Mouse (Mus musculus) heart, embryonic 14.5 days (tissue): Measurements from ENCODE around the gene Fbxo40. TPM values are rescaled to one million over a fixed set of nuclear protein-coding genes. Genes with fewer than 3 reads are reported as not detected.

ENCODE experiments used
- ATAC-seq: fragments of 200-750 bp; cut with Nextera tagmentation; 2 replicates; pipeline ENCODE4 v1.8.0; 2017; ENCODE audit warnings: low read depth, moderate TSS enrichment; ENCODE audit not compliant: insufficient number of reproducible peaks, insufficient read depth, low FRiP score
- H3K27ac ChIP-seq, 2 experiments: fragments of 200-500 bp in 1 of 2; fragments of 300-500 bp in 1 of 2; sonication (generic) in 1 of 2; replicated peaks in 1 of 2; 2 replicates each; pipeline ENCODE4 v1.5.1; 2012 to 2014; ENCODE audit warnings: low read depth in 2 of 2, low read length in 2 of 2, control low read depth in 1 of 2, mild to moderate bottlenecking in 1 of 2, mixed read lengths in 1 of 2; ENCODE audit not compliant: control insufficient read depth in 1 of 2, insufficient read depth in 1 of 2
- H3K27me3 ChIP-seq: fragments of 300-500 bp; sonication (generic); 2 replicates; pipeline ENCODE4 v1.6.1; 2014; ENCODE audit warnings: mild to moderate bottlenecking, low read length, control low read depth; ENCODE audit not compliant: control insufficient read depth, insufficient read depth
- H3K36me3 ChIP-seq: fragments of 300-500 bp; sonication (generic); 2 replicates; pipeline ENCODE4 v1.6.1; 2014; ENCODE audit warnings: mild to moderate bottlenecking, control low read depth, low read length, mixed read lengths; ENCODE audit not compliant: control insufficient read depth, insufficient read depth
- H3K4me1 ChIP-seq, 2 experiments: fragments of 200-500 bp in 1 of 2; fragments of 300-500 bp in 1 of 2; sonication (generic) in 1 of 2; 2 replicates each; pipeline ENCODE4 v1.6.1; 2012 to 2014; ENCODE audit warnings: low read length in 2 of 2, control low read depth in 1 of 2, mixed read lengths in 1 of 2; ENCODE audit not compliant: control insufficient read depth in 2 of 2, insufficient read depth in 2 of 2
- H3K4me2 ChIP-seq: fragments of 300-500 bp; sonication (generic); 2 replicates; pipeline ENCODE4 v1.6.1; 2014; ENCODE audit warnings: mild to moderate bottlenecking, low read length
- H3K4me3 ChIP-seq, 2 experiments: fragments of 200-500 bp in 1 of 2; fragments of 300-500 bp in 1 of 2; sonication (generic) in 1 of 2; 2 replicates each; pipeline ENCODE4 v1.5.1; 2012 to 2014; ENCODE audit warnings: low read length in 2 of 2, mild to moderate bottlenecking in 2 of 2, control low read depth in 1 of 2, low read depth in 1 of 2, moderate library complexity in 1 of 2; ENCODE audit not compliant: control insufficient read depth in 1 of 2, insufficient read depth in 1 of 2
- H3K9ac ChIP-seq: fragments of 300-500 bp; sonication (generic); 2 replicates; pipeline ENCODE4 v1.6.1; 2014; ENCODE audit warnings: mild to moderate bottlenecking, low read length
- H3K9me3 ChIP-seq: fragments of 300-500 bp; sonication (generic); 2 replicates; pipeline ENCODE4 v1.6.1; 2016; ENCODE audit warnings: low read length, control low read depth; ENCODE audit not compliant: control insufficient read depth
- WGBS: fragments of 180-500 bp; shearing (Covaris S2); extraction: QIAGEN DNeasy Blood & Tissue Kit; methylation state at CpG from one replicate; pipeline ENCODE4 v1.1.7; 2014; 5-methylcytosine and 5-hydroxymethylcytosine counted together
- polyA plus RNA-seq: library from polyadenylated mRNA; unstranded; fragments of >200 nt; fragmentation: Nextera tagmentation; extraction: Ambion mirVana; gene quantifications from 2 replicates; pipeline ENCODE4 v1.2.1, GENCODE M21; 2014

Fbxo40 gene
- polyA plus RNA-seq, result 12.5 and 13.0 TPM in 2 replicates

DNA sequence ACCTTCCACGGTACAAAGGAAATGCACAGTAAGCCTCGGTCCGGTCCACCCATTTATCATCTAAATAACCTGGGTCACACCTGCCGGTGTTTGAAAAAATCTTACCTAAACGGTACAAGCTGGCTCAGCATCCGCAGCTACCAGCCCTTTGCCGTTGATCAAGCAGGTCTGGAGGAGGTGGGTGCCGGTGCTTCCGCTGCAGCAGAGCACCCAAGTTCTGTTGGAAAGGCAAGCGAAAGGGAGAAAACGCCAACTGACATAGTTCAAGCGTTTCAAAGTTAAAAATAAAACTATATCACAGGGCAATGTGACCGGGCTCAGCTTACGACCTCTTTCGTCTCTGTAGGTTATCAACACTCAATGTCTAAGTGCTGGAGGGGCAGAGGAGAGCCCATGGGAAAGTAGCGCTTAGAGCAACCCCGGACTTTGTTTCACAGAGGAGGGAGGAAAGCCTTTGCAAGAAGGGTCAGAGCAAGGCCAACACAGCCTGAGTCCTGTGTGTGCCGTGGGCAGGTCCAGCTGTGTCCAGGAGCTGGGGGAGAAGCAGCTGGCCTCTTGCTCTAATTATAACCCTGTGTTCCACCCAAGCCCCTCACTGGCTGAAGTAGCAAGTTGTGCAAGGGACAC is at the start of gene Fbxo40:
Gene Fbxo40, minus strand, starts transcription at position 469 of the 627 bp plus-strand sequence.
- ATAC-seq, result peak; percentile 83
- Histone ChIP-seq H3K4me2 (peak within 1 kb of the TSS; percentile 73), H3K9ac (peak within 1 kb of the TSS; percentile 72), H3K36me3 (no peaks in the 10 kb centered on the region), H3K27me3 (no peaks in the 10 kb centered on the region), H3K9me3 (no peaks in the 10 kb centered on the region), H3K4me3 (peak within 1 kb of the TSS; percentile 53 to 73), H3K27ac (peak within 1 kb of the TSS; percentile 96 to 98), H3K4me1 (peaks cover 6 to 23% of the 10 kb centered on the region in 2 experiments)
- 22% methylated on average over 18 of the region's 18 CpGs for WGBS

- 97% methylated on average over 8 of the region's 8 CpGs for WGBS
- no peak for ATAC-seq
- H3K27ac ChIP-seq, result no peak overlapping the region
- no peaks in the 10 kb centered on the region for H3K4me1 ChIP-seq
- no peak overlapping the region for H3K9ac ChIP-seq
- H3K4me2 ChIP-seq, result no peak overlapping the region
- no peak overlapping the region for H3K4me3 ChIP-seq
- H3K27me3 ChIP-seq, result no peaks in the 10 kb centered on the region
- no peaks in the 10 kb centered on the region for H3K9me3 ChIP-seq
- peaks cover 26% of the 10 kb centered on the region for H3K36me3 ChIP-seq
Measured at GRCm38 (mm10) chr16:37034751-37035150, 44.5 kb upstream of the Fbxo40 start.

GRCm38 (mm10) chr16:37031996-37032395 is 41.7 kb upstream of the Fbxo40 start:
- Histone ChIP-seq H3K9ac (no peak overlapping the region), H3K4me1 (no peaks in the 10 kb centered on the region), H3K9me3 (no peaks in the 10 kb centered on the region), H3K4me3 (no peak overlapping the region), H3K4me2 (no peak overlapping the region), H3K27ac (no peak overlapping the region), H3K27me3 (no peaks in the 10 kb centered on the region), H3K36me3 (peaks cover 25% of the 10 kb centered on the region)
- ATAC-seq, result no peak
- WGBS, result 52% methylated on average over 3 of the region's 3 CpGs

DNA sequence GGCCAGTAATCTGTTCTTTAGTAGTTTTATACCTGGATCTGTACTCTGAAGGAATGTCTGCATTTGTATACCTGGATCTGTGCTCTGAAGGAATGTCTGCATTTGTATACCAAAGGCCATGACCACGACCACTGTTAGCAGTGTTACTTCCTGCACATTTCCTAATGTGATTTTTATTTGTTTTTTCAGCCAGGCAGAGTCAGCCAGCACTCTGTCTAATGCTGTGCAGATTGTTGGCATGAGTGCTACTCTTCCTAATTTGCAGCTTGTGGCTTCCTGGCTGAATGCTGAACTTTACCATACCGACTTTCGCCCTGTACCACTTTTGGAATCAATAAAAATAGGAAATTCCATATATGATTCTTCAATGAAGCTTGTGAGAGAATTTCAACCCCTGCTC is 37.3 kb upstream of the Fbxo40 start:
- Histone ChIP-seq H3K9me3 (no peaks in the 10 kb centered on the region), H3K36me3 (peaks cover 10% of the 10 kb centered on the region; the same call in 1 of the 2 replicates), H3K4me1 (no peaks in the 10 kb centered on the region), H3K9ac (no peak overlapping the region), H3K27me3 (no peaks in the 10 kb centered on the region), H3K4me2 (no peak overlapping the region), H3K27ac (no peak overlapping the region), H3K4me3 (no peak overlapping the region)
- 71% methylated on average over 3 of the region's 3 CpGs for WGBS
- no peak for ATAC-seq

- peaks cover 11% of the 10 kb centered on the region; the same call in 1 of the 2 replicates for H3K36me3 ChIP-seq
- H3K27ac ChIP-seq, result no peak overlapping the region
- WGBS, result 55% methylated on average over 5 of the region's 5 CpGs
Measured at GRCm38 (mm10) chr16:37012336-37012735, 22.1 kb upstream of the Fbxo40 start.

DNA sequence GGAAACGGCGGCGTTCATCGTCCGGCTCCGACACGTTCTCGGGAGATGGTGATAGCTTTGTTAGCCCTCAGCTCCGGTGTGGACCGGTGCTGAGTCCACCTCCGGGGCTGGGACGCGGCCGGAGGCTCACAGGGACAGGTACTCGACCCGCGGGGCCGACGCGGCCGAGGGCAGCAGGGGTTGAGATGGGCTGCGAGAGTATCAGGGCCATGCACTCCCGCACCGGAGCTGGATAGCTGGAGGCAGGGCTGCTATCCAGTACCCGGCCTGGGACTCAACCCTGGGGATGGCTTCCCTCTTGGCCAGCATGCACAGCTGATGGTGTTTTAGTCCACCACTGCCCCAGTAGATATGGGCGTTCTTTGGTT is 21.6 kb upstream of the Fbxo40 start:
- peak overlapping the region; percentile 70 to 82 for H3K4me3 ChIP-seq
- H3K27me3 ChIP-seq, result no peaks in the 10 kb centered on the region
- H3K4me1 ChIP-seq, result peaks cover 0 to 15% of the 10 kb centered on the region in 2 experiments; a peak in 2 of 4 replicates
- under 1% methylated on average over 26 of the region's 26 CpGs for WGBS
- 0 out of 2 replicates have a peak, but pooled peaks cover 8% of the 10 kb centered on the region for H3K36me3 ChIP-seq
- H3K4me2 ChIP-seq, result peak overlapping the region; percentile 76
- H3K27ac ChIP-seq, result no peak overlapping the region
- H3K9me3 ChIP-seq, result no peaks in the 10 kb centered on the region
- ATAC-seq, result peak; percentile 52; the same call in 1 of the 2 replicates
- H3K9ac ChIP-seq, result peak overlapping the region; percentile 83

More at GRCm38 (mm10) chr16:37012336-37012735, 22.1 kb upstream of the Fbxo40 start:
- peak overlapping the region; percentile 70 to 82 for H3K4me3 ChIP-seq
- no peaks in the 10 kb centered on the region for H3K27me3 ChIP-seq
- no peaks in the 10 kb centered on the region for H3K9me3 ChIP-seq
- peak overlapping the region; percentile 83 for H3K9ac ChIP-seq
- H3K4me1 ChIP-seq, result peaks cover 0 to 15% of the 10 kb centered on the region in 2 experiments; a peak in 2 of 4 replicates
- no peak for ATAC-seq
- H3K4me2 ChIP-seq, result peak overlapping the region; percentile 76

- Histone ChIP-seq H3K36me3 (0 out of 2 replicates have a peak, but pooled peaks cover 8% of the 10 kb centered on the region), H3K4me2 (peak within 1 kb of the TSS; percentile 76), H3K9ac (peak within 1 kb of the TSS; percentile 83), H3K27ac (peak within 1 kb of the TSS; percentile 51 to 54; a peak in 3 of 4 replicates), H3K27me3 (no peaks in the 10 kb centered on the region), H3K4me3 (peak within 1 kb of the TSS; percentile 70 to 82), H3K9me3 (no peaks in the 10 kb centered on the region), H3K4me1 (peaks cover 0 to 15% of the 10 kb centered on the region in 2 experiments; a peak in 2 of 4 replicates)
- peak; percentile 90 for ATAC-seq
- WGBS, result 2% methylated on average over 30 of the region's 30 CpGs
Measured at GRCm38 (mm10) chr16:37011061-37011921, 21.0 kb upstream of the Fbxo40 start, which contains the start of gene Polq. Gene Polq, plus strand, starts transcription at chr16:37011786.
